Mouse (Mus musculus) thymus, postnatal 25 days (tissue): ENCODE measurements around the gene P4hb.
"Not testable (repeated sequence)": the region's sequence is repeated elsewhere in the genome, so short reads cannot be mapped to it uniquely, and the experiment has no call there.

Source experiments
- DNase-seq: peaks from one replicate; pipeline ENCODE4 v3.0.0; 2022

P4hb gene

DNA sequence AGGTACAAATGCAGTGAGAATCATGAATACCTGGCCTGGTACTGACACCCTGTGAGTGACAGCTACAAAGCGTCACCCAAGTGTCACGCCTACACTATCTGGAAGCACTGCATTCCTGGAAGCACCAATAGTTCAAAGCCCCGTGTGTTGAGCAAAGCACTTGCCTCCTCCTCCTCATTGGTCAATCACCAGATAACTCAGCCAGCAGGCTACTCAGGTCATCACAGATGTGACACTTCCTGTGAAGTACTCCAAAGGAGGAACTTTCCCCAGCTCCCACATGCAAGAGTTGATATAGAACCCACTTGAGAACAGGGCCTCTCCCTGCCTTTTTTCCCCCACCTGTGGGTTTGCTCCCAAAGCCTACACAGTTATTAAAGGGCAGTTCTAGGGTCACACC lies 1.9 kb downstream of the P4hb start:
- DNase-seq, result no peak

- DNase-seq, result no peak
These were observed 4.7 kb downstream of the P4hb start for GRCm38 (mm10) chr11:120568324-120568723.

- no peak for DNase-seq
These were observed 7.9 kb downstream of the P4hb start for GRCm38 (mm10) chr11:120565114-120565513.

DNA sequence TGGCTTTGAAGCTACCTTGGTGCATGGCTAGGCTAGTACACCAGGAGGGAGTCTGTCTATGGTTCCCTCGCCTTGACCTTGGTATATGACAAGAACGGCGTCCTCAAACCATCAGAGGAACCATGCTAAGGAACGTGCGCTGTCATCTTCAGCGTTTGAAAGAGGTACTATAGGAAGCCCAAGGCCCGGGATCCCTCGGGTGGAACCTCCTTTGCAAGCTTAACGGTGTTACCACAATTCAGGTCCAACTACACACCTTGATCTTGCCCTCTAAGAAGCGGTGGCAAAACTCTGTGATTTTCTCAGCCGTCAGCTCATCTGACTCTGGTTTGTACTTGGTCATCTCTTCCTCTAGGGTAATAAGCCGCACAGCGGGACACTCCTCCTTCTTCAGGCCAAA lies 10.1 kb downstream of the P4hb start:
- DNase-seq, result no peak

- DNase-seq, result no peak
These were observed 11.9 kb downstream of the P4hb start for GRCm38 (mm10) chr11:120560952-120561728.

GRCm38 (mm10) chr11:120558843-120559242 lies 14.2 kb downstream of the P4hb start:
- DNase-seq, result not testable (repeated sequence)

DNA sequence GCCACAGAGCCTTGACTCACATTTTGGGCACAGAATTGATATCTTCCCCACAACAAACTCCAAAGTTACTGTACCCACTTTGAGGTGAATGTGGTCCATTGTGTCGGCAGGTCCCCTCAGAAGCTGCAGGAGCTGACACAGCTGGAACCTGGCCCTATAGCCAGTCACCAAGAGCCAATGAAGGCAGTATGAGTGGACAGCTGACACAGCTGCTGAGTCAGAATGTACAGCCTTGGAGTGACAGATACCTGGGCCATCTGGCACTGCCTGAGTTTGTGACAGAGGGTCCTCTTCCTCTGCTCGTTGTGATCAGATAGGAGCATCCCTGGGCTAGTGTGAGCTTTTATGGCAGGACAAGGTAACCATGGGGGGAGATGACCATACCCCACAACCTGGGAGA lies 17.8 kb downstream of the P4hb start:
- DNase-seq, result no peak

- DNase-seq, result no peak
These were observed 18.2 kb downstream of the P4hb start for GRCm38 (mm10) chr11:120554834-120555233.

DNA sequence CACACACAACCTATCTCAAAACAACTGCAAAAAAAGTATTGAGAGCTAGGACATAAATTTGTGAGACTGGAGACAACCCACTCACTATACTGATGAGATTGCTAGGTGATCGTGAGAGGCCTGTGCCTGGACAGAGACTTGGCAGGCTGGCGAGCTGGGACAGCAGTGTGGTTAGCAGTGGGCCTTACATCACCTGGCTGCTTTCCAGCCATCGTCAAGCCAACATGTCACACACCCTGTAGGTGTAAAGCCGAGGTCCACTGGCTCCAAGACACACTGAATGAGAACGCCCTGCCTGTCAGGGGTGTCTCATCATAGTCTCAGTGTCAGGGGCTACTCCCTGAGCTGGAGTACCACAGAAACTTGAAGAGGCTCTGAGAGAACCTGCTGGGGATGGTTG lies 20.3 kb downstream of the P4hb start:
- no peak for DNase-seq

DNA sequence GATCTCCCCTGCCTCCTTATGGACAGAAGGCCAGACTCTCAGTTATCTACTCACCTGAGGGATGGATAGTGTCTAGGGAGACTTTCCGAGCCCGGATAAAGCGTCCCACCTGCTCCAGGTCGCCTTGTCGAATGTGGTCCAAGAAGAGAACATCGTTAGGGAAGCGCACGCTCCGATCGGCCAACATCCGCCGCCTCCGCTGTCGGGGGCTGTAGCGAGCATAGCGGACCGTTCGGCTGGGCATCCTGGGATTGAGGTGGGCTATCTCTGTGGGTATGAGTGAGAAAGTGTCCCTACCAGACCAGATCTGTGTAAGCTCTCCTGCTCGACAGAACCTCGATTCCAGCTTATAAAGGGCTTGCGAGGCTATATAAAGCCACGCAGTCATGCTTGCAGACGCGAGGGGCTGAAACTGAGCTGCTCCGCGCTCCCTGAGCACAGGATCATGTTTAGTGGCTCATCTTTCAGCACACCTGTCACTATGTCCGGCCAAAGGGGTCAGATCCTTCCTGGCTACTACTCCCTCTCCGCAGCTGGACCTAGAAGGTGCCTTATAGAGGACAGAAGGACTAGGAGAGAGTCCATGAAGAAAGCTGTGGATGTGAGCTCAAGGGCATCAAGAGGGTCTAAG lies 22.1 kb downstream of the P4hb start, which contains the start of gene Ppp1r27:
TSS of gene Ppp1r27 (minus strand) at position 323 of the 631 bp plus-strand sequence.
- DNase-seq, result no peak

- no peak for DNase-seq
These were observed 22.9 kb downstream of the P4hb start for GRCm38 (mm10) chr11:120549986-120550809.

- DNase-seq, result peak; percentile 95
These were observed 23.7 kb downstream of the P4hb start, which contains the start of gene Mcrip1 for GRCm38 (mm10) chr11:120549168-120549945. Mcrip1 (minus strand) TSS chr11:120549727.

- DNase-seq, result no peak
These were observed 24.3 kb downstream of the P4hb start for GRCm38 (mm10) chr11:120548786-120549167.

DNA sequence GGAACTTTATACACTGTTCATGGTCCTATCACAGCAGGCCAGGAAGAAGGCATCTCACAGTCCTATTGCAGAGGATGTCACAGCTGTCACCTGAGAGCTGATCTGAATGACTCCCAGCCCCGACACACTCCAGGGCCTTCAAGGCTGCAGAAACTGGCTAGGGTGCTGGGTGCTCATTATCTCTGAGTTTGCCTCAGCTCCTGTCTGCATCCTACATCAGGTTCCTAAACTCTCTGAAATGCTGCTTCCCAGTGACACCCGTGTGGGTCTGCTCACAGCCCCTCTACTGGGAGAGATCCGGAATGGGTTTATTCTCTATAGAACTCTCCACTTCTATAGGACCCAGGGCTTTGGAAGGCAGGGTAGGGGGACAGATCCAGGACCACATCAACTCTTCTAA lies 24.8 kb downstream of the P4hb start:
- no peak for DNase-seq

GRCm38 (mm10) chr11:120547469-120547868 lies 25.6 kb downstream of the P4hb start:
- DNase-seq, result no peak

DNA sequence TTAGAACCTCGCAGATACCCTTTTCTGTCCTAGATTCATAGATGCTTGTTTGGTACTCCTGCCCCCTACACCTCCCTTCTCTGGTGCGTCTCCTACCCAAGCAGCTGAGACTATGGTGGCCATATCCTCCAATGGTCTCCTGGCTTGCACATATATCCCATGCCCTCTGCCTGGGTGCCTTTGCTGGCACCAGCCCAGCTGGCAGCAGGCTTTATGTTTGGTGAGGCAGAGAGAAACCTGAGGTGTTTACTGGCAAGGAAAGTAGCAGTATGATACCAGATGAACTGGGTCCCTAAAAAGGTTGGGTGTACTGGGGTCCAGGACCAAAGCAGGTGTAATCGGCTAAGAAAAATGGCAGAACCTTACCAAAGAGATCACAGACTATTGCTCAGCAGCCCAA lies 27.1 kb downstream of the P4hb start:
- no peak for DNase-seq

- DNase-seq, result no peak
These were observed 30.7 kb downstream of the P4hb start for GRCm38 (mm10) chr11:120542376-120542775.

GRCm38 (mm10) chr11:120541907-120542306 lies 31.1 kb downstream of the P4hb start:
- DNase-seq, result peak; percentile 31

DNA sequence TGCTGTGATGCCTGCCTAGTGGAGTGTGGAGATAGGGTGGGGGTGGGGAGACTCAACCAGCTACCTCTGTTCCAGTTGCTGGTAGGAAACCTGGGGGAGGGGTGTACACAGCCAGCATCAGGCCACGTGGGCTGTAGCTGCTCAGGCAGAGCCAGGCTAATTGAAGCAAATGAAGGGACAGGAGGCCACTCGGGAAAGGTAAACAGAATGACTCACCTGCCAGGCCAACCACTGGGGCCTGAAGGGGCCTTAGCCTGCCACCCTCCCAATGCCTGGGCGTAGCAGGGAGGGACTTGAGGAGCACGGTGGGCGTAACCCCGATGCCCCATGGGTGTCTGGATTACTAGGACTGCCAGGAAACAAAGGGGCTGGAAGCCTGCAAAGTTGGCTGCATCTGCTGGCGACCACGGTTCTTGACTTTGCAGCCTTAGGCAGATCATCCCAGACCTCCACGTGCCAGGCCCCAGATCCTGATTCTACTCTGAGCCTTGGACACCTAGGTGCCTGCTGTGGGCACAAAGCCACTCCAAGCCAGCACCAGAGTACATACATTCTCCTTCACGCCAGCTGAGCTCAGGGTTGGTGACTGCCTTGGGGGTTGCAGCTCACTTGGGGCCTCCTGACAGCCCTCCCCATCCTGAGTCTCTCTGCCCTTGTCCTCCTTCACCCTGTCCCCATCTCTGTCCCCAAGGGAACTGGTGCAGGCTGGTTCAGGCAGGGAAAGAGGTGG lies 33.6 kb downstream of the P4hb start:
- no peak for DNase-seq

GRCm38 (mm10) chr11:120538955-120539284 lies 34.1 kb downstream of the P4hb start:
- DNase-seq, result no peak

- DNase-seq, result no peak
These were observed 34.6 kb downstream of the P4hb start for GRCm38 (mm10) chr11:120538485-120538884.

DNA sequence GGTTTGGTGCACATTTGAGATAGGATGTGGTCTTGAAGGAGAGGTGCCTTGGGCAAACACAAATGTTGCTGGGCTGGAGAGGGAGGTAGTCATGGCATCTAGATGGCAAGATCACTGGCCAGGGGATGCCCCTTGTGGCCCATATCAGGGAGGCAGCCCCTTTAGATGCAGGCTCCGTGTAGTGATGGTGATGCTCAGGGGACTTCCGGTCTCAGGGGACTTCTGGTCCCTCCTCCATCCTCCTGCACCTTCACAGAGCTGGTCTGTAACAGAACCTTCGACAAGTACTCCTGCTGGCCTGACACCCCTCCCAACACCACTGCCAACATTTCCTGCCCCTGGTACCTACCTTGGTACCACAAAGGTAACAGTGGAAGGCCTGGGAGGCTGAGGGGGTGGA lies 37.2 kb downstream of the P4hb start:
- no peak for DNase-seq
